Mouse (Mus musculus): ENCODE measurements at regions not wholly inside any gene's neighbourhood (a gene's known extent, or its start where the extent isn't known, plus 50 kb on each side); places are given as distances from the start of the nearest gene placed in this dataset.
A peak's percentile ranks its signal among the peaks of the same experiment; 100 is the strongest.

DNA sequence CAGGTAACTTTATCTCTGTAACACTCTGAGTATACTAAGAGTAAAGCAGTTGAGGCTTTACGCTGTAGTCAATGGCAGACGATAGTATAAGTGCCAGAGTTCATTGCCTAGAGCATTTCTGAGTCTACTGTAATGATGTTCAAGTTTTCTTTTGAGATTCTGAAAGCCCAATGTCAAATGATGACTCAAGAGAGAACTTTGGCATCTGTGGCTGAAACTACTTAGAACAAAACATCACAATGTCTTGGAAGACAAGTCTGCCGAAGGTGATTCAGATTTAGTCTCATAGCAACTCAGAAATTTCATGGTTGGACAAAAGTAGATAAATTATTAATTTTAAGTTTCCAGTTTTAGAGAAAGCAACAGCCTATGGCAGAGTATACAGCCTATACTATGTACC is 474.2 kb upstream of the A1bg start:
- no peaks in the 10 kb centered on the region for H3K79me2 ChIP-seq (ENCODE audit: control insufficient read depth, insufficient read depth, low read length)
- no peak for DNase-seq (ENCODE audit: extremely low read depth, low read depth, low spot score)

DNA sequence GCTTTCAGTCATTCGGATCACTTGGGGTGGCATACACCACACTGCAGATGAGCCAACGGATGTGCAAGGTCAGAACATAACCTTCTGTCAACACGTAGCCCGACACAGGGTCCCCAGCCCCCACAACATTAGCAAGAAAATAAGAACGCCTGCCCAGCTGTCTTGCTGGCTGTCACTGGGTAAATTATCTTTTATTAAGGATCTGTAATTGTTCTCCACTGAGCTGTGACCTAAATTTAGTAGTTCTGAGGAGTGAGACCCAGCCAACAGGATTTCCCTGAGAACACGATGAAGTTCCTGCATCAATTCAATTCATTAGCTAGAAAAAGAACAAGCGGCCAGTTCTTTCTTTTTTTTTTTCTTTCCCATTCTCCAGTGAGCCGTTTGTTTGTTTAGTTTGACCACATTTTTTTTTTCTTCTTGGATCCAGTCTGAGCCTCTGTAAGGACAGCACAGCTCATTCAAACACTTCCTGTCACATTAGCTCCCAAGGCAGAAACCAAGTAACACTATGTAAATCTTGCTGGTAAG is 472.5 kb upstream of the A1bg start:
- Histone ChIP-seq H3K4me3 (ENCODE audit: insufficient read depth, low read depth, low read length) (no peak overlapping the region), H3K27me3 (ENCODE audit: control insufficient read depth, insufficient read depth, low read length) (no peaks in the 10 kb centered on the region), H3K79me2 (ENCODE audit: control insufficient read depth, insufficient read depth, low read length) (no peaks in the 10 kb centered on the region), H3K4me1 (ENCODE audit: control insufficient read depth, insufficient read depth, low read length) (no peaks in the 10 kb centered on the region; the same call in 1 of the 2 replicates), H3K9ac (ENCODE audit: low read depth, low read length) (no peak overlapping the region), H3K36me3 (ENCODE audit: control insufficient read depth, insufficient read depth, low read length) (no peaks in the 10 kb centered on the region), H3K27ac (replicated peaks; ENCODE audit: insufficient read depth, low read depth, low read length) (no peak overlapping the region; the same call in 1 of the 2 replicates)
- DNase-seq (ENCODE audit: extremely low read depth, low read depth, low spot score): peak; percentile 29
- WGBS: 21% methylated on average over 8 of the region's 8 CpGs
- TF ChIP-seq POLR2A (IDR thresholded peaks at IDR 0.05; ENCODE audit: extremely low read depth, insufficient read depth, low read length) (no peak), CTCF (IDR thresholded peaks at IDR 0.05; ENCODE audit: low read depth, low read length) (no peak)

More for the DNA sequence above, 474.2 kb upstream of the A1bg start:
- Histone ChIP-seq H3K4me1 (ENCODE audit: control insufficient read depth, insufficient read depth, low read length) (no peaks in the 10 kb centered on the region; the same call in 1 of the 2 replicates), H3K9ac (ENCODE audit: low read depth, low read length) (no peak overlapping the region), H3K27me3 (ENCODE audit: control insufficient read depth, insufficient read depth, low read length) (no peaks in the 10 kb centered on the region), H3K36me3 (ENCODE audit: control insufficient read depth, insufficient read depth, low read length) (no peaks in the 10 kb centered on the region), H3K4me3 (ENCODE audit: insufficient read depth, low read depth, low read length) (no peak overlapping the region), H3K27ac (replicated peaks; ENCODE audit: insufficient read depth, low read depth, low read length) (no peak overlapping the region)
- 90% methylated on average over 3 of the region's 3 CpGs for WGBS
- TF ChIP-seq CTCF (IDR thresholded peaks at IDR 0.05; ENCODE audit: low read depth, low read length): no peak

GRCm38 (mm10) chr15:61380666-61381065 is 457.9 kb upstream of the A1bg start:
- DNase-seq (ENCODE audit: extremely low read depth, low read depth, low spot score): no peak
- H3K4me3 ChIP-seq (ENCODE audit: insufficient read depth, low read depth, low read length): no peak overlapping the region
- TF ChIP-seq CTCF (IDR thresholded peaks at IDR 0.05; ENCODE audit: low read depth, low read length) (no peak), POLR2A (IDR thresholded peaks at IDR 0.05; ENCODE audit: extremely low read depth, insufficient read depth, low read length) (no peak)
- no peak overlapping the region for H3K9ac ChIP-seq (ENCODE audit: low read depth, low read length)
- no peak overlapping the region for H3K27ac ChIP-seq (replicated peaks; ENCODE audit: insufficient read depth, low read depth, low read length)
- H3K79me2 ChIP-seq (ENCODE audit: control insufficient read depth, insufficient read depth, low read length): no peaks in the 10 kb centered on the region
- no peaks in the 10 kb centered on the region for H3K27me3 ChIP-seq (ENCODE audit: control insufficient read depth, insufficient read depth, low read length)
- H3K36me3 ChIP-seq (ENCODE audit: control insufficient read depth, insufficient read depth, low read length): no peaks in the 10 kb centered on the region
- H3K4me1 ChIP-seq (ENCODE audit: control insufficient read depth, insufficient read depth, low read length): no peaks in the 10 kb centered on the region
- 65% methylated on average over 3 of the region's 3 CpGs for WGBS

- Histone ChIP-seq H3K36me3 (ENCODE audit: control insufficient read depth, insufficient read depth, low read length) (no peaks in the 10 kb centered on the region), H3K27me3 (ENCODE audit: control insufficient read depth, insufficient read depth, low read length) (no peaks in the 10 kb centered on the region), H3K27ac (replicated peaks; ENCODE audit: insufficient read depth, low read depth, low read length) (no peak overlapping the region), H3K4me1 (ENCODE audit: control insufficient read depth, insufficient read depth, low read length) (no peaks in the 10 kb centered on the region; the same call in 1 of the 2 replicates), H3K9ac (ENCODE audit: low read depth, low read length) (no peak overlapping the region), H3K4me3 (ENCODE audit: insufficient read depth, low read depth, low read length) (no peak overlapping the region), H3K79me2 (ENCODE audit: control insufficient read depth, insufficient read depth, low read length) (no peaks in the 10 kb centered on the region)
- 76% methylated on average over 3 of the region's 3 CpGs for WGBS
- peak; percentile 23 for DNase-seq (ENCODE audit: extremely low read depth, low read depth, low spot score)
- TF ChIP-seq CTCF (IDR thresholded peaks at IDR 0.05; ENCODE audit: low read depth, low read length): no peak
- no peak for TF ChIP-seq POLR2A (IDR thresholded peaks at IDR 0.05; ENCODE audit: extremely low read depth, insufficient read depth, low read length)
These were observed 443.5 kb upstream of the A1bg start for GRCm38 (mm10) chr15:61366276-61366675.

- WGBS: 93% methylated on average over 5 of the region's 5 CpGs
- H3K4me1 ChIP-seq (ENCODE audit: control insufficient read depth, insufficient read depth, low read length): no peaks in the 10 kb centered on the region; the same call in 1 of the 2 replicates
- H3K36me3 ChIP-seq (ENCODE audit: control insufficient read depth, insufficient read depth, low read length): no peaks in the 10 kb centered on the region
- no peak overlapping the region for H3K4me3 ChIP-seq (ENCODE audit: insufficient read depth, low read depth, low read length)
- no peaks in the 10 kb centered on the region for H3K27me3 ChIP-seq (ENCODE audit: control insufficient read depth, insufficient read depth, low read length)
- no peak overlapping the region for H3K27ac ChIP-seq (replicated peaks; ENCODE audit: insufficient read depth, low read depth, low read length)
- no peak for TF ChIP-seq POLR2A (IDR thresholded peaks at IDR 0.05; ENCODE audit: extremely low read depth, insufficient read depth, low read length)
- no peak for TF ChIP-seq CTCF (IDR thresholded peaks at IDR 0.05; ENCODE audit: low read depth, low read length)
- DNase-seq (ENCODE audit: extremely low read depth, low read depth, low spot score): no peak
- no peak overlapping the region for H3K9ac ChIP-seq (ENCODE audit: low read depth, low read length)
- H3K79me2 ChIP-seq (ENCODE audit: control insufficient read depth, insufficient read depth, low read length): no peaks in the 10 kb centered on the region
These were observed 442.7 kb upstream of the A1bg start for GRCm38 (mm10) chr15:61365511-61365910.

GRCm38 (mm10) chr15:61364461-61364860 is 441.6 kb upstream of the A1bg start:
- DNase-seq (ENCODE audit: extremely low read depth, low read depth, low spot score): no peak

More at GRCm38 (mm10) chr15:61364461-61364860, 441.6 kb upstream of the A1bg start:
- no peak overlapping the region for H3K27ac ChIP-seq (replicated peaks; ENCODE audit: insufficient read depth, low read depth, low read length)
- H3K79me2 ChIP-seq (ENCODE audit: control insufficient read depth, insufficient read depth, low read length): no peaks in the 10 kb centered on the region
- no peaks in the 10 kb centered on the region for H3K36me3 ChIP-seq (ENCODE audit: control insufficient read depth, insufficient read depth, low read length)
- H3K4me1 ChIP-seq (ENCODE audit: control insufficient read depth, insufficient read depth, low read length): no peaks in the 10 kb centered on the region; the same call in 1 of the 2 replicates
- WGBS: 84% methylated on average over 2 of the region's 2 CpGs
- no peaks in the 10 kb centered on the region for H3K27me3 ChIP-seq (ENCODE audit: control insufficient read depth, insufficient read depth, low read length)
- no peak overlapping the region for H3K4me3 ChIP-seq (ENCODE audit: insufficient read depth, low read depth, low read length)
- TF ChIP-seq CTCF (IDR thresholded peaks at IDR 0.05; ENCODE audit: low read depth, low read length): no peak
- TF ChIP-seq POLR2A (IDR thresholded peaks at IDR 0.05; ENCODE audit: extremely low read depth, insufficient read depth, low read length): no peak
- no peak overlapping the region for H3K9ac ChIP-seq (ENCODE audit: low read depth, low read length)

Measured in liver, adult 2 months (tissue).